Comparison of ENCODE assay signal across 8 mouse cellular contexts in the genomic region with DNA sequence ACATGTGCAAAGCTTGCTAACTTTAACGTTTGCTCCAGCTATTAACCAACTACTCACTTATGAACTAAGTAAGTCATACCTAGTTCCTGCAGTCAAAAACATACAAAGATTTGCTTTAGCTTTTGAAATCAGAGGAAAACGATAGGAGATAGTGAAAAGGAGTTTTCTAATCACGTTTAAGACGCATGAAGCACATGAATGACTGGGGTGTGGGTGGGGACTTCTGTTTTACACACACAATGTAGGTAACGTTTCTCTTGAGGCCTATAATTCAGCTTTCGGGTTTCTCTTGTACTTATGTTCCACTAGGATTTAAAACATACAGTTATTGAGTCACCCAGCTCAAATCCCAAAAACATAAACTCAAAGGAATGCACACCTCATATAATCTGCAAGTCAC. TPM values are rescaled to one million over a fixed set of nuclear protein-coding genes. Genes with fewer than 3 reads are reported as not detected.
DNase-seq lines count a peak whose midpoint lies in the region; ATAC-seq and TF ChIP-seq lines count a peak whose summit lies in the region.

No protein-coding gene starts in this region.

- no peak for DNase-seq in heart, adult 2 months
- DNase-seq in heart, adult 9 months (ENCODE audit: low spot score in 2 of 2) = no peak
- DNase-seq in liver, embryonic 14.5 days (ENCODE audit: low read depth in 3 of 3, low spot score in 3 of 3) = no peak
- DNase-seq in ovary, postnatal 14 days (ENCODE audit: low spot score) = no peak
- no peak for DNase-seq in adrenal gland, adult 18-20 months (ENCODE audit: low spot score in 2 of 2)
- no peak for DNase-seq in left cerebral cortex, adult 11 months (ENCODE audit: low spot score)

- H3K4me2 ChIP-seq in forebrain, embryonic 12.5 days = peak overlapping the region; percentile 95
- H3K4me2 ChIP-seq in liver, embryonic 14.5 days (ENCODE audit: low read depth) = peak overlapping the region; percentile 76

- peak overlapping the region; percentile 52 for H3ac ChIP-seq in C2C12 (ENCODE audit: control insufficient read depth, insufficient read length, low read depth)

- H3K27me3 ChIP-seq in heart, adult 2 months (ENCODE audit: control insufficient read depth, insufficient read depth, low read length) = no peaks in the 10 kb centered on the region
- no peaks in the 10 kb centered on the region for H3K27me3 ChIP-seq in C2C12 (ENCODE audit: control insufficient read depth, insufficient read depth, insufficient read length)
- H3K27me3 ChIP-seq in forebrain, embryonic 12.5 days = no peaks in the 10 kb centered on the region
- H3K27me3 ChIP-seq in liver, embryonic 14.5 days (ENCODE audit: control insufficient read depth, insufficient read depth, low read length) = no peaks in the 10 kb centered on the region

- peaks cover 3% of the 10 kb centered on the region; the same call in 1 of the 2 replicates for H3K79me2 ChIP-seq in heart, adult 2 months (replicated peaks; ENCODE audit: control insufficient read depth, insufficient read depth, low read length)
- H3K79me2 ChIP-seq in C2C12 (ENCODE audit: control insufficient read depth, insufficient read depth) = peaks cover 56% of the 10 kb centered on the region

- TF ChIP-seq EP300 in heart, adult 2 months (IDR thresholded peaks at IDR 0.05; ENCODE audit: insufficient read depth, low read depth, low read length) = no peak
- no peak for TF ChIP-seq EP300 in liver, embryonic 14.5 days (IDR thresholded peaks at IDR 0.05; ENCODE audit: low read depth)

- WGBS in heart, adult 2 months = 9% methylated on average over 6 of the region's 6 CpGs
- 35% methylated on average over 6 of the region's 6 CpGs for WGBS in forebrain, embryonic 12.5 days
- 10% methylated on average over 6 of the region's 6 CpGs for WGBS in liver, embryonic 14.5 days (ENCODE audit: insufficient replicate concordance)

- H3K9me3 ChIP-seq in forebrain, embryonic 12.5 days = no peaks in the 10 kb centered on the region
- no peaks in the 10 kb centered on the region for H3K9me3 ChIP-seq in liver, embryonic 14.5 days (ENCODE audit: control insufficient read depth, low read length)

- peaks cover 43% of the 10 kb centered on the region for H3K36me3 ChIP-seq in heart, adult 2 months (ENCODE audit: control insufficient read depth, insufficient read depth, low read length)
- H3K36me3 ChIP-seq in C2C12 (ENCODE audit: control insufficient read depth, insufficient read depth) = peaks cover 54% of the 10 kb centered on the region
- peaks cover 41% of the 10 kb centered on the region for H3K36me3 ChIP-seq in forebrain, embryonic 12.5 days (replicated peaks)
- H3K36me3 ChIP-seq in liver, embryonic 14.5 days (replicated peaks; ENCODE audit: control insufficient read depth, insufficient read depth, low read depth) = peaks cover 40% of the 10 kb centered on the region

- H3K27ac ChIP-seq in heart, adult 2 months = peak overlapping the region; percentile 97
- H3K27ac ChIP-seq in forebrain, embryonic 12.5 days = no peak overlapping the region
- H3K27ac ChIP-seq in liver, embryonic 14.5 days = peak overlapping the region; percentile 54; the same call in 1 of the 2 replicates

- TF ChIP-seq CTCF in heart, adult 2 months (IDR thresholded peaks at IDR 0.05) = no peak
- no peak for TF ChIP-seq CTCF in C2C12 (IDR thresholded peaks at IDR 0.05; ENCODE audit: control insufficient read depth, insufficient read depth, insufficient read length)
- no peak for TF ChIP-seq CTCF in liver, embryonic 14.5 days (IDR thresholded peaks at IDR 0.05; ENCODE audit: low read depth)

- H3K9ac ChIP-seq in heart, adult 2 months (ENCODE audit: low read depth, low read length) = peak overlapping the region; percentile 49; the same call in 1 of the 2 replicates
- peak overlapping the region; percentile 97 for H3K9ac ChIP-seq in forebrain, embryonic 12.5 days
- peak overlapping the region; percentile 84 for H3K9ac ChIP-seq in liver, embryonic 14.5 days (replicated peaks)

- H3K4me1 ChIP-seq in heart, adult 2 months (ENCODE audit: control insufficient read depth, insufficient read depth, low read length) = peaks cover 5% of the 10 kb centered on the region
- H3K4me1 ChIP-seq in forebrain, embryonic 12.5 days = peaks cover 18% of the 10 kb centered on the region
- H3K4me1 ChIP-seq in liver, embryonic 14.5 days (replicated peaks; ENCODE audit: control insufficient read depth in 2 of 2, insufficient read depth in 2 of 2, low read length in 1 of 2) = peaks cover 8 to 17% of the 10 kb centered on the region in 2 experiments

- intact Hi-C loops in heart, adult 2 months (cut with DNase I) = loop anchor here (2.0 to 5.0 kb wide), 2 partner anchors 38 to 65 kb away; no protein-coding TSS in a partner anchor

- H3K4me3 ChIP-seq in heart, adult 2 months = peak overlapping the region; percentile 86
- H3K4me3 ChIP-seq in C2C12 (ENCODE audit: insufficient read depth, poor library complexity, severe bottlenecking) = peak overlapping the region; percentile 98
- H3K4me3 ChIP-seq in forebrain, embryonic 12.5 days (replicated peaks) = peak overlapping the region; percentile 99
- peak overlapping the region; percentile 80 to 92 for H3K4me3 ChIP-seq in liver, embryonic 14.5 days (ENCODE audit: insufficient read depth in 1 of 2, low read depth in 2 of 2, low read length in 2 of 2)

- H3K79me3 ChIP-seq in C2C12 (ENCODE audit: low read depth) = peaks cover 47% of the 10 kb centered on the region

- ATAC-seq in forebrain, embryonic 12.5 days (ENCODE audit: low FRiP score) = no peak
- no peak for ATAC-seq in liver, embryonic 14.5 days (ENCODE audit: insufficient read depth)

- TF ChIP-seq POLR2A in heart, adult 2 months (IDR thresholded peaks at IDR 0.05; ENCODE audit: insufficient read depth, low read depth, low read length) = no peak

TF ChIP-seq in C2C12, 6 proteins besides CTCF, POLR2A, EP300 and RAD21:
- no peak for TF ChIP-seq MYOD1 (IDR thresholded peaks at IDR 0.05; ENCODE audit: control insufficient read depth, insufficient read length, low read depth)
- no peak for TF ChIP-seq MYOG (IDR thresholded peaks at IDR 0.05; ENCODE audit: control insufficient read depth, extremely low read depth, insufficient read length)
- no peak for TF ChIP-seq USF1 (IDR thresholded peaks at IDR 0.05; ENCODE audit: low read depth)
- TF ChIP-seq CEBPB (IDR thresholded peaks at IDR 0.05; ENCODE audit: low read depth) = no peak
- no peak for TF ChIP-seq FOSL1 (IDR thresholded peaks at IDR 0.05; ENCODE audit: insufficient read depth, low read length, poor library complexity, severe bottlenecking)
- no peak for TF ChIP-seq MAX (IDR thresholded peaks at IDR 0.05)

RNA-seq across cellular contexts. Expression of gene Slc25a3, which starts 1.2 kb away (rescaled TPM):
- total RNA-seq in heart, adult 2 months (2021) = 1,000 to 10,000 TPM; 2,279 to 2,697 TPM
- 1,459 and 1,712 TPM in 2 replicates for polyA plus RNA-seq in heart, adult 2 months (2012; rRNA removed)
- polyA plus RNA-seq in C2C12 (2012; fragmentation: generic; extraction: Trizol) = 722 TPM
- 359 and 369 TPM in 2 replicates for polyA plus RNA-seq in forebrain, embryonic 12.5 days (2016; fragmentation: Nextera tagmentation; extraction: Ambion mirVana)
- 121 and 190 TPM in 2 replicates for polyA plus RNA-seq in liver, embryonic 14.5 days (2012; rRNA removed)
- 207 and 223 TPM in 2 replicates for polyA plus RNA-seq in liver, embryonic 14.5 days (2014; fragmentation: Nextera tagmentation; extraction: Ambion mirVana)
- total RNA-seq in adrenal gland, adult 18-20 months (2021) = 1,000 to 10,000 TPM; 1,418 to 2,058 TPM

RNA-seq across cellular contexts. Expression of gene Ikbip, which starts 39.9 kb away (rescaled TPM):
- 10 to 100 TPM; 18.7 to 20.2 TPM for total RNA-seq in heart, adult 2 months (2021)
- 4.2 and 8.3 TPM in 2 replicates for polyA plus RNA-seq in heart, adult 2 months (2012; rRNA removed)
- polyA plus RNA-seq in C2C12 (2012; fragmentation: generic; extraction: Trizol) = 12.3 TPM
- 19.4 TPM in 2 replicates for polyA plus RNA-seq in forebrain, embryonic 12.5 days (2016; fragmentation: Nextera tagmentation; extraction: Ambion mirVana)
- 1.9 and 4.0 TPM in 2 replicates for polyA plus RNA-seq in liver, embryonic 14.5 days (2012; rRNA removed)
- polyA plus RNA-seq in liver, embryonic 14.5 days (2014; fragmentation: Nextera tagmentation; extraction: Ambion mirVana) = 7.3 and 7.9 TPM in 2 replicates
- total RNA-seq in adrenal gland, adult 18-20 months (2021) = 10 to 100 TPM; 30.9 to 31.5 TPM

RNA-seq across cellular contexts. Expression of gene Apaf1, which starts 40.1 kb away (rescaled TPM):
- 1 to 10 TPM; 5.2 to 5.6 TPM for total RNA-seq in heart, adult 2 months (2021)
- polyA plus RNA-seq in heart, adult 2 months (2012; rRNA removed) = 3.9 and 6.4 TPM in 2 replicates
- 5.9 TPM for polyA plus RNA-seq in C2C12 (2012; fragmentation: generic; extraction: Trizol)
- 29.7 and 31.6 TPM in 2 replicates for polyA plus RNA-seq in forebrain, embryonic 12.5 days (2016; fragmentation: Nextera tagmentation; extraction: Ambion mirVana)
- polyA plus RNA-seq in liver, embryonic 14.5 days (2012; rRNA removed) = 4.3 and 7.2 TPM in 2 replicates
- polyA plus RNA-seq in liver, embryonic 14.5 days (2014; fragmentation: Nextera tagmentation; extraction: Ambion mirVana) = 8.2 and 9.1 TPM in 2 replicates
- 1 to 10 TPM; 5.4 to 5.8 TPM for total RNA-seq in adrenal gland, adult 18-20 months (2021)

RNA-seq across cellular contexts. Expression of gene Tmpo, which starts 58.5 kb away (rescaled TPM):
- 10 to 100 TPM; 39.8 to 40.1 TPM for total RNA-seq in heart, adult 2 months (2021)
- polyA plus RNA-seq in heart, adult 2 months (2012; rRNA removed) = 13.9 and 26.2 TPM in 2 replicates
- polyA plus RNA-seq in C2C12 (2012; fragmentation: generic; extraction: Trizol) = 113 TPM
- polyA plus RNA-seq in forebrain, embryonic 12.5 days (2016; fragmentation: Nextera tagmentation; extraction: Ambion mirVana) = 426 and 438 TPM in 2 replicates
- 79.8 and 111 TPM in 2 replicates for polyA plus RNA-seq in liver, embryonic 14.5 days (2012; rRNA removed)
- 116 and 130 TPM in 2 replicates for polyA plus RNA-seq in liver, embryonic 14.5 days (2014; fragmentation: Nextera tagmentation; extraction: Ambion mirVana)
- 10 to 100 TPM; 80.3 to 89.6 TPM for total RNA-seq in adrenal gland, adult 18-20 months (2021)
